15 mouse cellular contexts compared by ENCODE assay signal in genomic region chr10:67540591-67540990, GRCm38 (mm10). TPM values are rescaled to one million over a fixed set of nuclear protein-coding genes. Genes with fewer than 3 reads are reported as not detected.
A peak's percentile ranks its signal among the peaks of the same experiment; 100 is the strongest.
DNase-seq lines count a peak whose midpoint lies in the region; ATAC-seq and TF ChIP-seq lines count a peak whose summit lies in the region.
"Had no signal": no experiment of that assay in that cellular context is flagged by ENCODE, and none has a peak within 500 bp of the region (broad histone marks: within the 10 kb centered on the region; RNA-seq: fewer than 3 reads in every experiment).

No protein-coding gene starts in this region.

- 17% methylated on average over 19 of the region's 19 CpGs for WGBS in heart, embryonic 10.5 days
- WGBS in kidney, embryonic 14.5 days = 12% methylated on average over 19 of the region's 19 CpGs
- WGBS in embryonic facial prominence, embryonic 11.5 days = 13% methylated on average over 19 of the region's 19 CpGs
- 38% methylated on average over 19 of the region's 19 CpGs for WGBS in intestine, postnatal 0 days

- ATAC-seq in kidney, embryonic 14.5 days (ENCODE audit: low FRiP score, low TSS enrichment) = no peak
- no peak for ATAC-seq in embryonic facial prominence, embryonic 11.5 days (replicated peaks; ENCODE audit: insufficient number of reproducible peaks, low FRiP score, low TSS enrichment, low read depth)
- ATAC-seq in intestine, postnatal 0 days = no peak

- H3K36me3 ChIP-seq in heart, embryonic 10.5 days = 0 out of 2 replicates have a peak, but pooled peaks cover 3% of the 10 kb centered on the region
- H3K36me3 ChIP-seq in kidney, embryonic 14.5 days (ENCODE audit: control insufficient read depth, insufficient read depth, low read length) = peaks cover 3% of the 10 kb centered on the region; the same call in 1 of the 2 replicates
- no peaks in the 10 kb centered on the region for H3K36me3 ChIP-seq in embryonic facial prominence, embryonic 11.5 days (replicated peaks; ENCODE audit: control insufficient read depth, insufficient read depth, low read depth, low read length)
- H3K36me3 ChIP-seq in intestine, postnatal 0 days (ENCODE audit: control insufficient read depth, insufficient read depth) = no peaks in the 10 kb centered on the region

- H3K9me3 ChIP-seq in heart, embryonic 10.5 days = no peaks in the 10 kb centered on the region
- H3K9me3 ChIP-seq in kidney, embryonic 14.5 days (ENCODE audit: control insufficient read depth, low read length) = no peaks in the 10 kb centered on the region
- no peaks in the 10 kb centered on the region for H3K9me3 ChIP-seq in embryonic facial prominence, embryonic 11.5 days (replicated peaks; ENCODE audit: control insufficient read depth, low read length)
- H3K9me3 ChIP-seq in intestine, postnatal 0 days (ENCODE audit: control insufficient read depth) = no peaks in the 10 kb centered on the region
- H3K9me3 ChIP-seq: liver, embryonic 15.5 days had no signal

- intact Hi-C loops in heart, postnatal 10 days (cut with DNase I) = no loop called here

- H3K4me3 ChIP-seq in heart, embryonic 10.5 days = peak overlapping the region; percentile 44
- H3K4me3 ChIP-seq in kidney, embryonic 14.5 days (ENCODE audit: low read length) = peak overlapping the region; percentile 19; the same call in 1 of the 2 replicates
- H3K4me3 ChIP-seq in embryonic facial prominence, embryonic 11.5 days (ENCODE audit: low read depth, low read length) = no peak overlapping the region
- H3K4me3 ChIP-seq in intestine, postnatal 0 days (ENCODE audit: low read depth, low read length) = no peak overlapping the region
- H3K4me3 ChIP-seq: layer of hippocampus, adult 2 months; liver, embryonic 15.5 days had no signal

- no peak overlapping the region for H3K9ac ChIP-seq in kidney, embryonic 14.5 days (ENCODE audit: low read depth, low read length)
- no peak overlapping the region for H3K9ac ChIP-seq in embryonic facial prominence, embryonic 11.5 days (replicated peaks; ENCODE audit: low read length)
- H3K9ac ChIP-seq in intestine, postnatal 0 days (ENCODE audit: low read depth, low read length) = no peak overlapping the region
- H3K9ac ChIP-seq: liver, embryonic 15.5 days had no signal

- H3K4me1 ChIP-seq in heart, embryonic 10.5 days = peaks cover 42% of the 10 kb centered on the region
- peaks cover 22% of the 10 kb centered on the region for H3K4me1 ChIP-seq in kidney, embryonic 14.5 days (ENCODE audit: control insufficient read depth, insufficient read depth, low read length)
- H3K4me1 ChIP-seq in embryonic facial prominence, embryonic 11.5 days (ENCODE audit: control insufficient read depth, insufficient read depth, low read length) = peaks cover 5% of the 10 kb centered on the region
- H3K4me1 ChIP-seq in intestine, postnatal 0 days (replicated peaks; ENCODE audit: control insufficient read depth, insufficient read depth, low read length) = 0 out of 2 replicates have a peak, but pooled peaks cover 5% of the 10 kb centered on the region

- no peak for DNase-seq in heart, embryonic 10.5 days (ENCODE audit: low spot score)
- no peak for DNase-seq in heart, postnatal 10 days
- DNase-seq in kidney, postnatal 36 days = no peak
- peak; percentile 10 for DNase-seq in 3134 (ENCODE audit: extremely low read depth, insufficient read length, low spot score)
- DNase-seq in embryonic facial prominence, embryonic 11.5 days (ENCODE audit: low spot score) = no peak
- no peak for DNase-seq in lung, postnatal 25 days (ENCODE audit: low spot score)
- DNase-seq: cerebellum, adult 2 months; kidney, adult 11 months; lung, postnatal 4 days; right cerebral cortex, adult 18-20 months; thymus, adult 18-20 months had no signal

- no peak overlapping the region for H3K27ac ChIP-seq in heart, embryonic 10.5 days
- H3K27ac ChIP-seq in kidney, embryonic 14.5 days (ENCODE audit: low read depth, low read length) = no peak overlapping the region
- H3K27ac ChIP-seq in embryonic facial prominence, embryonic 11.5 days (replicated peaks; ENCODE audit: low read depth, low read length) = no peak overlapping the region
- no peak overlapping the region for H3K27ac ChIP-seq in intestine, postnatal 0 days (ENCODE audit: low read depth, low read length)
- H3K27ac ChIP-seq: layer of hippocampus, adult 2 months; liver, embryonic 15.5 days had no signal

- no peak overlapping the region; the same call in 1 of the 2 replicates for H3K4me2 ChIP-seq in kidney, embryonic 14.5 days (replicated peaks; ENCODE audit: low read depth, low read length)
- peak overlapping the region; percentile 7; the same call in 1 of the 2 replicates for H3K4me2 ChIP-seq in embryonic facial prominence, embryonic 11.5 days (ENCODE audit: low read depth, low read length)
- no peak overlapping the region for H3K4me2 ChIP-seq in intestine, postnatal 0 days (replicated peaks; ENCODE audit: low read depth)
- H3K4me2 ChIP-seq: liver, embryonic 15.5 days had no signal

- no peak for TF ChIP-seq CTCF in intestine, postnatal 0 days (IDR thresholded peaks at IDR 0.05; ENCODE audit: low read depth)

- peaks cover 59% of the 10 kb centered on the region for H3K27me3 ChIP-seq in heart, embryonic 10.5 days (ENCODE audit: insufficient read depth, poor library complexity, severe bottlenecking)
- peaks cover 43% of the 10 kb centered on the region for H3K27me3 ChIP-seq in kidney, embryonic 14.5 days (ENCODE audit: control insufficient read depth, insufficient read depth, low read length)
- H3K27me3 ChIP-seq in embryonic facial prominence, embryonic 11.5 days (ENCODE audit: control insufficient read depth, insufficient read depth, low read length) = peaks cover 38% of the 10 kb centered on the region
- H3K27me3 ChIP-seq in intestine, postnatal 0 days (replicated peaks; ENCODE audit: control insufficient read depth, insufficient read depth, low read length) = peaks cover 38% of the 10 kb centered on the region

RNA-seq across cellular contexts. Expression of gene Egr2, which starts 5.3 kb away (rescaled TPM):
- 0.13 and 0.32 TPM in 2 replicates for polyA plus RNA-seq in heart, embryonic 10.5 days (2016; fragmentation: Nextera tagmentation; extraction: Ambion mirVana)
- total RNA-seq in heart, postnatal 10 days (2021) = under 1 TPM; 0.60 to 0.99 TPM
- 0.97 and 0.99 TPM in 2 replicates for polyA plus RNA-seq in kidney, embryonic 14.5 days (2014; fragmentation: Nextera tagmentation; extraction: Ambion mirVana)
- polyA plus RNA-seq in embryonic facial prominence, embryonic 11.5 days (2014; fragmentation: Nextera tagmentation; extraction: Ambion mirVana) = 0.73 and 1.0 TPM in 2 replicates
- 0.60 TPM in 2 replicates for polyA plus RNA-seq in intestine, postnatal 0 days (2015; fragmentation: Nextera tagmentation; extraction: Ambion mirVana)

RNA-seq across cellular contexts. Expression of gene Ado, which starts 8.2 kb away (rescaled TPM):
- 63.5 and 67.7 TPM in 2 replicates for polyA plus RNA-seq in heart, embryonic 10.5 days (2016; fragmentation: Nextera tagmentation; extraction: Ambion mirVana)
- total RNA-seq in heart, postnatal 10 days (2021) = 10 to 100 TPM; 20.9 to 22.7 TPM
- polyA plus RNA-seq in kidney, embryonic 14.5 days (2014; fragmentation: Nextera tagmentation; extraction: Ambion mirVana) = 52.6 and 82.1 TPM in 2 replicates
- polyA plus RNA-seq in embryonic facial prominence, embryonic 11.5 days (2014; fragmentation: Nextera tagmentation; extraction: Ambion mirVana) = 97.8 and 107 TPM in 2 replicates
- polyA plus RNA-seq in intestine, postnatal 0 days (2015; fragmentation: Nextera tagmentation; extraction: Ambion mirVana) = 17.4 and 18.5 TPM in 2 replicates

Comparison
In these comparisons a context has a peak if more than half of its experiments do, and no peak if none do; other contexts are left out.
1. H3K4me3 ChIP-seq: peak in heart, embryonic 10.5 days (single experiment) and kidney, embryonic 14.5 days (single experiment); none in embryonic facial prominence, embryonic 11.5 days (single experiment) and intestine, postnatal 0 days (single experiment).